Mouse (Mus musculus): ENCODE measurements around the gene Inip.

The Inip gene

GRCm38 (mm10) chr4:59801489-59801888 is at the start of gene Inip:
Inip (minus strand) TSS chr4:59801589.
- in situ Hi-C loops (cut with MseI, MboI) = no loop called here

DNA sequence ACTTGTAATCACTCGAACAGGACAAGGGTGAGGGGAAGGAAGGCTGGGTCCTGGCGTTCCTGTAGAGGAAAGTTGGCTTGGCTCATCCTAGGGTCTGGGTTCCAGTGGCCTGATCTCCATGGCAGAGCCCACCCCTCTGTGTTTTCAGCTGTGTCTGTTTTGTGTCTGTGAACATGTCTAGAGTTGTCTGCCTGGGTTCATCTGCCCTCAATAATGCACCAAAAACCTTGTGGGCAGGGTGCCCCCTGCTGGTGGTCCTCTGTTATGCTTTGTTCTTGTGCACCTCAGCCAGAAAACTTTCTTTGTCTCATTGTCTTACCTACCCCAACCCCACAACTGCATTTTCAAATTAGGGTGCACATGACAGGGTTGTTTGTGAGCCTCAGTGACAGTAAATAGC is 48.8 kb upstream of the Inip start:
- in situ Hi-C loops (cut with MseI, MboI) = no loop called here

GRCm38 (mm10) chr4:59847447-59847846 is 46.1 kb upstream of the Inip start:
- in situ Hi-C loops (cut with MseI, MboI) = no loop called here

GRCm38 (mm10) chr4:59845245-59845637 is 43.9 kb upstream of the Inip start:
- in situ Hi-C loops (cut with MseI, MboI) = no loop called here

DNA sequence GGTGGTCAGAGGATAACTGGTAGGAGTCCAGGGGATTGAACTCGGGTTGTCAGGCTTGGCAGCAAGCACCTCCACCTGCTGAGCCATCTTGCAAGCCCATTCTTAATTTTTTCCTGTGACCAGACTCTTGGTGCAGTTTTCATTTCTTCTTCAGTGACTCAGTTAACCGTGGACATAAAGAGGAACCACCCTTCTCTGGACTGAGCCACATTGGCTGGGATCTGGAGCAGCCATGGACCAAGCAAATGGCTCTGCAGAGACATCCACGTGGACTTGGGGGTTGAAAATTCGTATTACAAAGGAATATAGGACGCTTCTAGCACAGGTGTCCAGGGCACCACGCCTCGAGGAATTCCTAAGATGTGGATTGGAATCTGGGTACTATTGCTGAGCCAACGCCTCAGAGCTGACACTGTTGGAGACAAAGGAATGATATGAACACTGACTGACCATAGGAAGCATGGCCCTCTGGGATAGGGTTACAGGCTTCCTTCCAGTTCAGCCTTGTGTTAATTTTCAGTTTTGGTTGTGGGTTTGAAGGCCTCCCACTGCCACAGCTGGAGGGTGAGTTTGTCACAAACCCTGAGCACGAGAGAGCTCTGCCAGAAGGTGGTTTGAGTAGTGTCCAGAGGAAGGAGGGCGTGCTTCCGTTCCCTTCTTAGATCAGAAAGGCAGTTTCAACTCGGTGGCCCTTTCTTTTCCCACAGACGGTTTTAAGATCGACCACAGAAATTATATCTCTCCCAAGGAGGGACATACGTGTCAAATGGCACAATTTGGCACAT is 43.3 kb upstream of the Inip start:
- in situ Hi-C loops (cut with MseI, MboI) = no loop called here

DNA sequence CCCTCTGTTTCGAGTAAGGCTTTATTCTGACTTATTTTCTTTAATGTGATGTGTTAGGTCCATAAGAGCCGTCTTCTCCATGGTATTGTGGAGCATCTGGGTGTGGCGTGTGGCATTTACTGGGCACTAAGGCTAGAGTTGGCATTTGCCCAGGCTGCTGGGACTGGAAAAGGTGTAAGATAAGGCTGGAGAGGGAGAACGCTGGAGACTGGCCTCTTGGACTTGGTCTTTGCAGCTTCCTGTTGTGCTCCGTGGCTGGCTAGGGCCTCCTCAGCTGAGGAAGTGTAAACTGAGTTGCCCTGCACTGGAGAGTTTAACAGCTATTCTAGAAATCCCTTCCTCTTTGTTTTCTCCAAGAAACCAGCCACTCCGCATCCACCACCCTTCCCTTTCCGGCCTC is 36.3 kb upstream of the Inip start:
- in situ Hi-C loops (cut with MseI, MboI) = no loop called here

GRCm38 (mm10) chr4:59832810-59833209 is 31.4 kb upstream of the Inip start:
- in situ Hi-C loops (cut with MseI, MboI) = no loop called here

GRCm38 (mm10) chr4:59831038-59831437 is 29.6 kb upstream of the Inip start:
- in situ Hi-C loops (cut with MseI, MboI) = no loop called here

DNA sequence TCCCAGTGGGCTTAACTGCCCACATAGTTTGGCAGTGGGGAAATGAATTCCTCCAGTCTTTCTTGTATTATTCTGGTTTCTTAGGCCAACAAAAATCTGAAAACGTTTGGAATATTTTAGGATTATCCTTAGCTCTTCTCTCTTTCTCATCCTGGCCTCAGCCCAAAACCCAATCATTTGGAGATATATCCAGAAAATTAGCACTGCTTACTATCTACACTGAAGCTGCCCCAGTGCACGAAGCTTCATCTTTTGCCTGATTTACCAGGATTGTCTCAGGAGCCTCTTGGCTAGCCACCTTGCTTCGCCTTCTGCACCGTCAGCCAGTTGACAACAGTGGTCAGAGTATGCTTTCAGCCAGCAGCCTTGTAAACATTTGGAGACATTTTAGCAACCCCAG is 27.7 kb upstream of the Inip start:
- in situ Hi-C loops (cut with MseI, MboI) = no loop called here

GRCm38 (mm10) chr4:59826381-59826780 is 25.0 kb upstream of the Inip start:
- in situ Hi-C loops (cut with MseI, MboI) = no loop called here

- in situ Hi-C loops (cut with MseI, MboI) = no loop called here
Observed at GRCm38 (mm10) chr4:59825634-59826033, 24.2 kb upstream of the Inip start.

DNA sequence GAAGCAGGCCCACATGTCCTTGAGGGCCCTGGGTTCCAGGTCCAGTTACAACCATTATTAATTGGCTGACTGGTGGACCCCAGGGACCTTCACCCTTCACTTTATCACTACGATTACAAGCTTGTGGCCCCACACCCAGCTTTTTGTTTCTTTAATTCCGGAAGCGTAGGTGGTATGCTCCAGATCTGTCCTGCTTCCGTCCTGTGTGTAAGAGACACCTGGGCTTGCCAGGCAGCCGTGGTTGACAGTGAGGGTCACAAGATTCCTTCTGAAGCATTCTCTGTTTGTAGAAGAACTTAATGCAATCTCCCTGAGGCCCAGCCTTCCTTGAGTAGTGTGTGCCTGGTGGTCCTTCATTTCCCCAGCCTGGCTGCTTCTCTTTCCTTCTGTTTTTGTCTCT is 23.5 kb upstream of the Inip start:
- in situ Hi-C loops (cut with MseI, MboI) = no loop called here

DNA sequence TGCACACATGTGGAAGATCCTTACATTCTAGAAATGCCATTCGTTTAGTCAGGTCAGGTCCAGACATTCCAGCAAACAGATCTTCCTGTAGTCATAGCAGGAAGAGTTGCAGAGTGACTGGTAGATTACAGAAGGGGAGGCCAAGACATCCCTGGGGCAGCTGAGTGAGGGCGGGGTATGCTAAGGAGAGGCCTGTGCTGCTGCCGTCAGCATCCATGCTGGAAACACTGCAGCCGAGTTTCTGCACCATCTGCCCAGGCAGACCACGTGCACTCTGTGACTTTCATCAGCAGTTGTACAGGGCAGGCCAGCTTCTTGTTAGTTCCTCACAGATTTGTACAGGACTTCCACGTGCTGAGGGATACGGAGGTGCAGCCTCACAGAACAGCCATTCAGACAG is 22.1 kb upstream of the Inip start:
- in situ Hi-C loops (cut with MseI, MboI) = no loop called here

- in situ Hi-C loops (cut with MseI, MboI) = no loop called here
Observed at GRCm38 (mm10) chr4:59822119-59822518, 20.7 kb upstream of the Inip start.

DNA sequence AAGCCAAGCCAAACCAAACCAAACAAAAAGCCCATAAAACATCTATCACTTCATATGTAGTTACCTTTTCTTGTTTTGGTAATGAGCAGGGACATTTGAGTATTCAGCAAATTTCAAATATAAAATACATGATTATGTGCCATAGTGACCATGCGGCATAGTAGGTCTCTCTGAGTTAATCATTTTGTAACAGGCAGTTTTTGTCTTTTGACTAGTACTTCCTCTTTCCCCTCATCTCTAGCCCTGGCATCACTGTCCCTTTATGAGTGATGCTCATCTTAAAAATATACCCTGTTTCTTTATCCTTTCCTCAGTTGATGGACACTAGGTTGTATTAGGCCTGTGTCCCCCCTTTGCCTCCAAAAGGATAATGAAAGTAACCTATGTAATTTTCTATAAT is 20.1 kb upstream of the Inip start:
- in situ Hi-C loops (cut with MseI, MboI) = no loop called here

DNA sequence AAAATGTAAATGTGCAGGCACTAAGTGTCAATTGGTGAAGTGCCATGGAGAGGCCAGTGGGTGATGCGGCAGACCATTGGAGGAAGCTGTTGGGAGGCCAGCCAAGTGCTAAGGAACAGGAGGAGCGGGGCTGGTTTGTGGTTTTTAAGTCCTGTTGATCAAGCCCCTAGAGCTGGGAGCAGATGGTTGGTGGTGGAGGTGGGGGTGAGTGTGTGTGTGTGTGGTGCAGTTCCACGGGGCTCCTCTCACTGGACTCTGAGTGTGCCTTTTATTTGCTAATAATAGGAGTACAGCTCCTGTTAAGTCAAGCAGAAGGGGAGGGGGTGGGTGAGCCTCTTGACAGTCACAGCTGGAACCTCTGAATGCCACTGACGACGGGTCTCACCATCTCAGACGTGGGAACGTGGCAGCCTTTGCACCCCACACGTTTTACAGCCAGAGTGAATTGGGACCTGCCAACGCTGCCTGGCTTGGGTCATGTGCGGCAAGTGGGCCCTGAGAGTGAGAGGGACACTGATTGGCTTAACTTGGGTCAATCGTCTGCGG is 18.2 kb upstream of the Inip start:
- in situ Hi-C loops (cut with MseI, MboI) = no loop called here

- in situ Hi-C loops (cut with MseI, MboI) = no loop called here
Observed at GRCm38 (mm10) chr4:59819054-59819472, 17.7 kb upstream of the Inip start.

GRCm38 (mm10) chr4:59818498-59818897 is 17.1 kb upstream of the Inip start:
- in situ Hi-C loops (cut with MseI, MboI) = no loop called here

- in situ Hi-C loops (cut with MseI, MboI) = no loop called here
Observed at GRCm38 (mm10) chr4:59817790-59818189, 16.4 kb upstream of the Inip start.

- in situ Hi-C loops (cut with MseI, MboI) = no loop called here
Observed at GRCm38 (mm10) chr4:59816477-59816876, 15.1 kb upstream of the Inip start.

DNA sequence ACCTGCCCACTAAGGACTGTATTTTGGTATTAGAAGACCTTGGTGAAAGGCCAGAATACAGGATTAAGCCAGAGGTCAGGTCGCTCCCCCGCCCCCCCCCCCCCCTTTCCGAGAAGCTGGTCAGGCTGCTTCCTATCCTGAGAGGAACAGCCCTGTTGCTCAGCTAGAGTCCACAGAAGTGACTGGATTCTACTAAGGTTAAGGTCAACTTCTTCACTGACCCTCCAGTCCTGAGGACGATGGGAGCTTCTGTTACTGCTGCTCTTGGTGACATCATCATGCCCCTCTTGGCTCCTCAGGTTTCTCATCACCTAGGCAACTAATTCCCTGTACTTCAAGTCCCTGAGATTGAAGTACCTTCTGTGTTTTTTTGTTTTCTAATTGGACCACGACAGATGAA is 14.6 kb upstream of the Inip start:
- in situ Hi-C loops (cut with MseI, MboI) = no loop called here

DNA sequence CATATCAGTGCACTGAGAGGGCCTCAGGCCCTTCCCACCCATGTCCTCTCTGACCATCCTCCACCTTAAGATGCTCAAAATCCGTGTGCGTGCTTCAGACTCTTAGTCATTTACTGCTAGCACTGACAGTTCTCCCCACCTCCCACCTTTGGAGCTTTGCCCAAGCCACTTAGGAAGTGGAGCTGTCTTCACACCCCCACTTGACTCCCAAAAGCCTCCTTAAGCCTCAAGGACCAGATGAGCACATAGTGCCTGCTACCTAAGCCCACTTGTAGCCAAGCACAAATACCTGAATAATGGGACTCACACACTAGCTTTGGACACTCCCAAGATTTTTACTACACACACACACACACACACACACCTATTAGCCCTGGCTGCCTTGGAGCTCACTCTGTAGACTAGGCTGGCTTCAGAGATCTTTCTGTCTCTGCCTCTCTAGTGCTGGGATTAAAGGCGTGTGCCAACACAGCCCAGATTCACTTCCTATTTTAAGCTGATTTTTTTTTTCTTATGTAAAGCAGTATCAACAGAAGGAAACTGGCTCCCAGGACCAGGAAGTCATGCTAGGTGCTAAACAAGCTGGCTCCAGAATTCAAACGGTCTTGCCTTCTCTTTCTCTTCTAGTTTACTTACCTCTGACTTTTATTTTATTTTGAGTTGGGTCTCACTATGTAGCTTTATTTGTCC is 13.9 kb upstream of the Inip start:
- in situ Hi-C loops (cut with MseI, MboI) = no loop called here

DNA sequence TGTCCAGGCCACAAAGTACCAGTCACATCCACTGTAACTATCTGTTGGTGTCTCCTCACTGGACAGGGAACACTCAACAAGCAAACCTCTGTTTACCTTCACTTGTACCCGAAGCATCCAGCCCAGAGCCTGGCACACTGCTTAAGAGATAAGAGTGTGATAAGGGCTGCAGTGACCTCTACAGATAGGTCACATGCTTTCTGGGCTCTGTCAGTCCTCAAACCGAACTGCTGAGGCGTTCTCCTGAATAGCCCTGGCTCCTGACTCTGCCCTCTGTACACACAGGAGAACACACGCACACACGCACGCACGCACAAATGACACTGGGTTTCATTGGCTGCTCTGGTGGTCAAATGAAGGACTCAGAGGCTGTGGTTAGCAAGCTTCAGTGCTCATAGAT is 12.7 kb upstream of the Inip start:
- in situ Hi-C loops (cut with MseI, MboI) = no loop called here

All from mouse trophoblast stem cell (cell line).